Mouse (Mus musculus) hematopoietic stem cell, adult 5-6 weeks (primary cell): ENCODE data around the gene Polr2l. TPM values are rescaled to one million over a fixed set of nuclear protein-coding genes. Genes with fewer than 3 reads are reported as not detected.
A peak's percentile ranks its signal among the peaks of the same experiment; 100 is the strongest.

Experiments
- ATAC-seq, 2 experiments: fragments of 125-278 bp in 1 of 2; replicated peaks in 1 of 2; 2 replicates each; pipeline ENCODE4 v1.8.0; 2016 to 2017; ENCODE audit warnings: inconsistent platforms in 2 of 2, mild to moderate bottlenecking in 2 of 2, moderate number of reproducible peaks in 2 of 2, low read depth in 1 of 2, moderate TSS enrichment in 1 of 2; ENCODE audit not compliant: low FRiP score in 2 of 2, poor library complexity in 2 of 2, severe bottlenecking in 2 of 2, insufficient read depth in 1 of 2, low TSS enrichment in 1 of 2
- total RNA-seq: library from RNA; stranded (forward); fragments of 172-1452, 232-1000 nt; gene quantifications from 2 replicates; pipeline ENCODE4 v1.2.3, GENCODE M21; 2017

Gene Polr2l
- total RNA-seq, result 26.8 and 30.0 TPM in 2 replicates

GRCm38 (mm10) chr7:141475011-141475804 is at the start of gene Polr2l, which contains the start of gene Tspan4:
Polr2l (minus strand) TSS chr7:141475132.
Tspan4 (plus strand) TSS chr7:141475240.
- ATAC-seq, result peak; percentile 39 to 71; a peak in 3 of 4 replicates

DNA sequence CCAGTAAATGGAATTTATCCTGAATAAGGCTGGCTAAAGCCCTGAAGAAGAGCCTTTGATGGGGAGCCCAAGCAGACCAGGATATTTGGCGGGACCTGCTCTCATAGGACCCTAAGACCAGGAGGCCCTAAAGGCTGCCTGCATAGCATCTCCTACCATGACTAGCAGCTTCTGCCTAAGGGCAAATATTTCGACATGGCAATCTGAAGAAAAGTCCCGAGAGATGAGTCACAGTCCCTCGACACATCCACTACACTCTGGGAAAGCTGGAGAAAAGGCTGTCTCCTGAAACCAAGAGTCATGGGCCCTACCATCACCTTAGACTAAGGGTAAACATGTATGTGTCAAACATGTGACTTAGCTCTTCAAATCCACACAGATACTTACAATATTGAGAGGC is 49.3 kb upstream of the Polr2l start:
- no peak for ATAC-seq

DNA sequence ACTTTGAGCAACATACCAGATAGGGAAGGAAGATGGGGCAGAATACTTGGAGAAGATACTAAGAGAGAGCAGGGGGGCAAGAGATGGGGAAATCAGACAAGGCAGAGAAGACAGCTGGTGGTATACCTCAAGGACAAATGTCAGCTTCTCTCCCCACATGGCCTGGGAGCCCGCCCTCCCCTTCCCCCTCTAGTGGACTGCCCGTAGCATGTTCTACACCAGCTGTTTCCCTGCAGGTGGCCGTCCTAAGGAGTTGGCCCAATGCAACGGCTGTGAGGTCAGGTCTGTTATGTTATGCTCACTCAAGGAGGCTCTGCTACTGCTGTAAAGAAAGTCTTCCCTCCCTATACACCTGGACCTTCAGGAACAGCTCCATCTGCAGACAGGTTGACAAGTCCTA is 48.1 kb upstream of the Polr2l start:
- no peak for ATAC-seq

- ATAC-seq, result no peak
Observed at GRCm38 (mm10) chr7:141519795-141520194, 44.9 kb upstream of the Polr2l start.

DNA sequence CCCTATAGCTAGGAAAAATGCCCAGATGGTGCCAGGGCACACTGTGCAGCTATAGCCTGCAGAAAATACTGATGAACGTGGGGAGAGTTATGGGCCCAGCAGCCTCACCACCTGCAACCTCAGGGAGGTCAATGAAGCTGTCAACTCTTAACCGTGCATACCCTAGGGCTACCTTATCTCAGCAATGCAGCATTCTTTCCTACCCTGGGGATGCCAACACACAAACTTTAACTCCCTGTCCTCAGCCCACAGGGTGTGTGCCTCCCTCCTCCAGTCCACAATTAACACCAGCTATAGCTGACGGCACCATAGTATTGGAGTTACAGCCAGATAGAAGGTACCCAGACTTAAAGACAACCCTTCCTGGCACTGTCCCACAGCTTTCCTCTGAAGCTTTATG is 44.0 kb upstream of the Polr2l start:
- ATAC-seq, result no peak; a peak in 1 of 4 replicates

DNA sequence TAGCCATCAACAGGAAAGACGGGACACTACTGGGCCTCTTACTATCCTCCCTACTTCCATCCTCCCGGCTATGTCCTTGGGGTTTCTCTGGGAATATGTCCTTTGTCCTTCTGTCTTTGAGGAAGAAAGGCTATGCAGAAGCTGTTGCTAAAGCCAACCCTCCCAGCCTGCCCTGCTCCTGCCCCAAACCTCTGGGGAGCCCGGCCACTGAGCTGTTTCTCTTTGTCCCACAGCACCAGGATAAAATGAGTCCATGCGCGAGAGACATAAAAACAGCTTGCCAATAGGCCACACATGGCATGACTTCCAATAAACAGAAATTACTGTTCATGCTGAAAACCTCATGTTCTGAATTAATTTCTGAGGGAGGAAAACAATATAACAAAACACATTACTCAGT is 43.4 kb upstream of the Polr2l start:
- no peak for ATAC-seq

- no peak for ATAC-seq
Observed at GRCm38 (mm10) chr7:141517638-141518037, 42.7 kb upstream of the Polr2l start.

DNA sequence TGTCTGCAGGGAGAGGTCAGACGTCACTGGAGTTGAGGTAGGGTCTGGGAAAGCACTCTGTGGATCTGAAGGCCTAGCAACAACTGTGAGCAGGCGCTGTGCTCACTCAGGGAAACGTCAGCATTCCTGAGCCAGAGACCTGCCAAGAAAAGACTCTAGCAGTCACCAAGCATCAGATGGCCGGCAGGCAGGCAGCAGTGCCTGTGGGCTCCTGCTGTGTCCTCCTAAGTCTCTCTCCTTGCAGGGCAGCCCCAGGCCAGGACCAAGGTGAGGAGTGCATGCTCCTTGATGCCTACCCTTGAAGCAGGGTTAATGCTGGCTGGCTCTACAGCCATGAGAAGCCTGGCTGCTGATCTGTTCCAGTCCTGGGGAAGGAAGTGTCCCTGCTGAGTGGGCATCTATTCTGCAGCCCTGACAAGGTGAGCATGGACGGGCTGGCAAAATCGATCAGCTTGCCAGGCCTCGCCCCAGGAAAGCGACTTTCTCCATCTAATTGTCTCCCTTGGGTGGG is 35.8 kb upstream of the Polr2l start:
- ATAC-seq, result no peak

DNA sequence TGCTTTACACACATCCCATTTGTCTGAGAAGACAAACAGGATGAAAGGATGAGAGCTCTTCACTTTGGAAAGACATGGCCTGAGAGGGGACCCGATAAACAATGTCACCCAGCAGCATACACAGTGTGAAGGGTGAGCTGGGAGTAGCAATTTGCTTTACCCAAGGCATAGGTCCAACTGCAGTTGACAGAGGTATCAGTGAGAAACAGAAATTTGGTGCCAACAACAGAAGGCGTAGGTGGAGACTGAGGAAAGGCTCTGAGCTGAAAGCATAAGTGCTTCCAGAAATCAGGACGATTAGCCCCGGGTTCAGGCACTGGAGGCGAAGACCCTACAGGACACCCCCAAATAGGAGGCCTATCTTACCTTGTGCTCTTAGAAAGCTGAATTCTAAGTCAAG is 35.3 kb upstream of the Polr2l start:
- ATAC-seq, result no peak

- no peak for ATAC-seq
Observed at GRCm38 (mm10) chr7:141508160-141508559, 33.2 kb upstream of the Polr2l start.

DNA sequence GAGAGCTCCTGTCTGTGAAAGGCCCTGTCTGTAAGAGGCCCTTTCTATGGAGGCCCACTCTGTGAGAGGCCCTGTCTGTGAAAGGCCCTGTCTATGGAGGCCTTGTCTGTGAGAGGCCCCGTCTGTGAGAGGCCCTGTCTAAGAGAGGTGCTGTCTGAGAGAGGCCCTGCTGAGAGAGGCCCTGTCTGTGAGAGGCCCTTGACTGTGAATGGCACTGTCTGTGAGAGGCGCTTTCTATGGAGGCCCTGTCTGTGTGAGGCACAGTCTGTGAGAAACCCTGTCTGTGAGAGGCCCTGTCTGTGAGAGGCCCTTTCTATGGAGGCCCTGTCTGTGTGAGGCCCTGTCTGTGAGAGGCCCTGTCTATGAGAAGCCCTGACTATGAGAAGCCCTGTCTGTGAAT is 31.3 kb upstream of the Polr2l start:
- ATAC-seq, result no peak

- no peak for ATAC-seq
Observed at GRCm38 (mm10) chr7:141502556-141502905, 27.6 kb upstream of the Polr2l start.

DNA sequence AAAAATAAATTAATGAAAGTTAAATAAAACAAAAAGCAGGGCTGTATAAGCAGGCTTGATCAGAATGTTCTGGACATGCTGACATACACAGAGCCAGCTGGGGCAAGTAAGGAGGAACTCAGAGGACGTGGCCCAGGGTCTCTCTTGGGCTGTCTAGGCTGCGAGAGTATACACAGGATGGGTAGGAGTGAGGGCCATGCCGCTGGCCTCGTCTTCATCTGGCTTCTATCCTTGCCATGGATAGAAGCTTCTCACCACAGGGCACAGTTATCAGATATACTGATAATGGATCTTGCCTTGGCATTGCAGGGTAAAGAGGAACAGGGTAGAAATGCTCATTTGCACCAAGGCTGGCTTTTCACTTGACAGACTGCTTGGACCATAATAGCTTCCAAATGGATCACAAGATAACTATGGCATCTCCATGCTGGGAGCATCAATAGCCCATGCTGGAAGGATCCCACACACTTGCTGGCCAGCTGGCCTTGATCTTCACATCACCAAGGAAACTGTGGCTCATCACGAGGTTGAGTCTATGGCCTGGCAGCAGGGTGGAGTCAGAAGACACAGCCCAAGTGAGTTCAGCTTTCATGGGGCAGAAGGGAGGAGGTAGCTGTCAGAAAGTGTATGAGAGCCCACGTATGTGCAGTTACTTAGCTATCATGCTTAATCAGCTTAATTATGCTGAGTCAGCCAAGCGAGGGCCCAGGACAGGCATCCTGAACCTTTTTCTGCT is 27.1 kb upstream of the Polr2l start:
- ATAC-seq, result no peak

DNA sequence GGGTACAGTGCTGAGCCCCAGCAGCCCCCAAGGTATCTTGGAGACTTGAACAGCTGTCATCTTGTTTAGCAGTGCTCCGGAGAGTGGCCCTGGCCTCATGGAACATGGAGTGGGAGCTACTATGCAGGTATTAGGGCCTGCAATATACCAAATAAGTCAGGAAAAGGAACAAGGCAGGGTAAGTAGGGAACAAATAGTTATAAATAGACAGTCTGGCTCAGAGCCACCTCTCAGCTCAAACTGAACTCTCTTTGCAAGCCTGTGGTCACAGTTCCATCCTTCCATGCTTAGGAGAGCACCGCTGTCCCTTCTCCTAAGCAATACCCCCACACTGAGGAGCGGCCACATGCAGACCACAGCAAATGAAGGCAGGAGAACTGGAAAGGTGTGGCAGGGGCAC is 22.7 kb upstream of the Polr2l start:
- no peak for ATAC-seq

- no peak for ATAC-seq
Observed at GRCm38 (mm10) chr7:141495940-141496339, 21.0 kb upstream of the Polr2l start.

DNA sequence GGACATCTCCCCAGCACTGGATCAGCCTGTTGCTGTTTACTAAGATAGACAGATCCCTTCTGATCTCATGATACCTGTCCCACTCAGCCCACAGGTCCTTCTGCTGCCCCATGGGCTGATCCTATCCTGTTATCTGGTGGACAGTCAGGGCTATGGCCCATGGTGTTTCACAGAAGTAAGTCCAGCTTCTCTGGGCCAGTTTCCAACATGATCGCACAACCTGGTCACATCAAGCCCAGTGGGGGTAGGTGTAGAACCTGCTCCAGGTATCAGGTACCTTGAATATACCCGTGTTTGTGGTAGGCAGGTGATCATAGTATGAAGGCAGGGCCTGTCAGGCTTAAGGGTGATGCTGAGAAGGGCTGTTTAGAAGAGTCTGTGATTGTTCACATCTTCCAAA is 20.4 kb upstream of the Polr2l start:
- no peak for ATAC-seq

DNA sequence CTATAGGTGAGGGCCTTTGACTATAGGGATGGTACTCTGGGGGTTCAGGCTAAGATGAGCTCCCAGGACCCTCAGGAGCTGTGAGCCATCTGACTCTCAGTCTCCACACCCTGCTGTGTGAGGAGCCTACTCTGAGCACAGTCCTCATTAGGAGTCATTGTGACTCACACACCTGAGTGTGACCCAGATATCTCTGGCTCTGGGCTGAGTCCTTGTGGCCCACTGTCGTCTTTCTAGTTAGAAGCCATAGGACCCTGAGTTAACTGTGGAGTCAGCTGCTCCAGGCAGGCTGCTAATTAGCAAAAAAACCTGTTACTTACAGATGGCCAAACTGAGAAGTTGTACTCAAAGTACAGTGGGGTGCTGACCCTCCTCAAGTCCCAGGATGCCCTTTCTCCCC is 18.8 kb upstream of the Polr2l start:
- no peak for ATAC-seq

- no peak for ATAC-seq
Observed at GRCm38 (mm10) chr7:141492738-141493137, 17.8 kb upstream of the Polr2l start.
